Mouse (Mus musculus): ENCODE data around the gene Ppp4r2.

The Ppp4r2 gene

GRCm38 (mm10) chr6:100885376-100885775 lies 52.0 kb downstream of the Ppp4r2 start:
- no peak for DNase-seq

DNA sequence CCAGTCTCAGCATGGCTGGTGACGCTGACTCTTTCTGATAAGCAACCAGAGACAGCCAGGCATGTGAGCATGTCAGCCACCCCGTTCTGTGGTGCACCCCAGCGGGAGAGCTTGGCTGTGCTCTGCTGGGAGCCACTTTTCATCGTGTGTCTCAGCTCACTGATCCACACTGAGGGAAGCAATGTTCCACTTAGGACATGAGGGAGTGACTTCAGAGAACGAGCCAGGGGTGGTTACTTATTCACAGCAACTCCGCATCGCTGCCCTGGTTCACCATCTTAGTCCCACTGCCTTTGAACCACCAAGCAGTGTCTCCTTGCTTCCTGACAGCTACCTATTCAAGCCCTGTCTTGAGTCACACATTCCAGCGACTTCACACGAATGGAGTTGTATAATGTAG lies 53.6 kb downstream of the Ppp4r2 start:
- DNase-seq: peak; percentile 58 to 78

- no peak for DNase-seq
Observed at GRCm38 (mm10) chr6:100889340-100889739, 55.9 kb downstream of the Ppp4r2 start.

DNA sequence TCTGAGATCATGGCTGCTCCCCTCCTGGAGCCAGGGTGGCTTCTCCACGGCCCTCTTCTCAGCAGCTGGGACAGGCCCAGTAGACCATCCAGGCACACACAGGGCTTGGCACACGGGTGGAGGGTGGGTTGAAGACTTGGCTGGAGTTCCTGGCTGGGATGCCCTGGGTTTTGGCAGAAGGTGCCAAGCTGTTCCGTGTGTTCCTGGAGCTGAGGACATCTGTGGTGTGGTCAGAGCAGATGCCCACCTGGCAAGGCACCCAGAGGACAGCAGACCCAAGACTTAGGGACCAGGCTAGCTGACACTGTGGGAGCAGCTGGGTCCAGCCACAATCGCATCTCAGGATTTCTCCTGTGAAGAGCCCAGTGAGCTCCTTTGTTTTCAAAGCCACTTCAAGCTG lies 59.1 kb downstream of the Ppp4r2 start:
- DNase-seq: peak in 1 of 2 experiments; percentile 30

DNA sequence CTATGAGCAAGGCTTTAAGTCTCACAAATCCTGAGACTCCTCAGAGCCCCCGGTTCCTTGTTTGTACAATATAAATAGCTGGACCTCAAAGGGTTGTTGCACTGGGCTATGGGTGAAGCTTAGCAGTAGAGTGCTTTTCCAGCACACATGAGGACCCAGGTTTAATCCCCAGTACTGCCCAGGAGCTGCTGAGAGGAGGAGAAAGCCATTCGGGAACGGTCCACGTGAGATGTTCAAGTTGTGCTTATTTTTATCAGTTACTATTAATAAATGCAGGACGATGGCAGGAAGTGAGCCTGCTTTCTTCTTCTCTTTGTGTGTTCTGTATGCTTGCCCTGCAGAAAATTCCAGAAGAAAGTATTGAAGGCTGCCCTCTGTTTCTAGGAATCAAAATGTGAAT lies 59.7 kb downstream of the Ppp4r2 start:
- DNase-seq: peak in 1 of 2 experiments; percentile 5

DNA sequence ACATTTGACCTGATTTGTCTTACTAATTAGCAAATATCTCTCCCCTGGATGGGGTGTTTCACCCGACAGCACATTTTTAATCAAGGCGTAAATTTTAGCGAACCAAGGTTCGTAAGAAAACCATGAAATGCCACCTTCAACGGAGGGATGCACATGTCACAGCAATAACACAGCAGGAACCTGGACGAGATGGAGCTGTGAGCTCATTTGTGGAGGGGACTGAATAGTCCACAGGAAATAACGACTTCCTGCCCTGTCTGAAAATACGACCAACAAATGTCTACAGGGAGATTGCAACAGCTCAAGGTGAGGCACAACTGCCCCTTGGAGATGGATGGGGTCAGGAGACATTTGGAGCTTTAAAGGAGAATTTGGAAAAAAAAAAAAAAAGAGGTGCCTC lies 61.8 kb downstream of the Ppp4r2 start:
- DNase-seq: no peak

GRCm38 (mm10) chr6:100896883-100897282 lies 63.5 kb downstream of the Ppp4r2 start:
- DNase-seq: no peak

DNA sequence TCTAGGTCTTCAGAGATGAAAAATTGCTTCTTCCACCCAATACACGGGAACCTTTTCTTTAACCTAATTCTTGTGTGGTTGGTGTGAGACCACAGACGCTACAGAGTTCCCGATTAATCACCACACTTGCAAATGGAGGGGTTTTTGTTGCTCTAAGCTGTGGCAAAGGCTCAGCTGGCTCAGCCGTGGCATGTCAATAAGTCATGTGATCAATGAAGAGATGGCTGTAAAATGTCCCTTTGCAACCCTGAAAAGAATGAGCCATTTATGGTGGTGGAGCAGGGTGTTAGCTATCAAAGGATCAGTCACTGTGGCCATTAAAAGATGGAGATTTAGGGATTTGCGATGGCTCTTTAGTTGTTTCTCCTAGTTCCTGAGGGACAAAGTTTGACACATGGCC lies 71.0 kb downstream of the Ppp4r2 start:
- DNase-seq: no peak

- peak; percentile 42 to 64 for DNase-seq
Observed at GRCm38 (mm10) chr6:100910136-100910675, 76.8 kb downstream of the Ppp4r2 start.
